Mouse (Mus musculus) CH12.LX (cell line): ENCODE measurements around the gene Trcg1. TPM values are rescaled to one million over a fixed set of nuclear protein-coding genes. Genes with fewer than 3 reads are reported as not detected.

ENCODE experiments used
- DNase-seq: peaks from one replicate; pipeline ENCODE4 v3.0.0-alpha.2; 2013; ENCODE audit errors: extremely low read depth
- H3K27ac ChIP-seq: 2 replicates; pipeline ENCODE4 v1.5.1; 2012; ENCODE audit warnings: low read depth, mild to moderate bottlenecking, control low read depth, moderate library complexity; ENCODE audit not compliant: insufficient read depth
- H3K27me3 ChIP-seq: replicated peaks from 2 replicates; pipeline ENCODE3; 2012; ENCODE audit warnings: inconsistent platforms
- H3K36me3 ChIP-seq, 2 experiments: replicated peaks in 1 of 2; 2 replicates each; pipeline versions ENCODE3 to v1.6.1; 2012; ENCODE audit warnings: inconsistent platforms in 1 of 2, low read length in 1 of 2, mild to moderate bottlenecking in 1 of 2, mixed read lengths in 1 of 2, moderate library complexity in 1 of 2; ENCODE audit not compliant: control insufficient read depth in 1 of 2, insufficient read depth in 1 of 2
- H3K4me1 ChIP-seq, 2 experiments: 2 replicates each; pipeline ENCODE4 v1.6.1; 2012; ENCODE audit warnings: inconsistent platforms in 1 of 2, moderate library complexity in 1 of 2; ENCODE audit not compliant: insufficient read depth in 2 of 2, control insufficient read depth in 1 of 2
- H3K4me2 ChIP-seq: 2 replicates; pipeline ENCODE4 v1.6.1; 2012; ENCODE audit warnings: low read depth, mild to moderate bottlenecking, control low read depth; ENCODE audit not compliant: poor library complexity, insufficient read depth, severe bottlenecking
- H3K4me3 ChIP-seq, 3 experiments: fragments of 150-350 bp in 1 of 3; sonication (generic) in 1 of 3; replicated peaks in 1 of 3; 2 replicates each; pipeline versions ENCODE3 to v1.5.1; 2011 to 2012; ENCODE audit warnings: low read depth in 2 of 3, low read length in 2 of 3, mild to moderate bottlenecking in 2 of 3, moderate library complexity in 2 of 3, control low read depth in 1 of 3, improper control_type of control experiment in 1 of 3, inconsistent platforms in 1 of 3, mixed read lengths in 1 of 3; ENCODE audit not compliant: poor library complexity in 1 of 3
- H3K79me2 ChIP-seq: replicated peaks from 2 replicates; pipeline ENCODE4 v1.6.1; 2012; ENCODE audit warnings: mild to moderate bottlenecking, moderate library complexity; ENCODE audit not compliant: control insufficient read depth, poor library complexity, insufficient read depth, severe bottlenecking; ENCODE audit errors: extremely low read depth
- H3K9ac ChIP-seq: 2 replicates; pipeline ENCODE4 v1.6.1; 2012; ENCODE audit warnings: low read depth, mild to moderate bottlenecking, control low read depth, moderate library complexity; ENCODE audit not compliant: insufficient read depth
- H3K9me3 ChIP-seq: replicated peaks from 2 replicates; pipeline ENCODE3; 2012; ENCODE audit warnings: low read length, inconsistent platforms, mixed read lengths
- CHD1 ChIP-seq: IDR thresholded peaks from 2 replicates; pipeline ENCODE4 v1.6.1; 2012; ENCODE audit warnings: low read depth, low read length, improper control_type of control experiment, inconsistent platforms
- E2F4 ChIP-seq: IDR thresholded peaks from 2 replicates; pipeline ENCODE4 v1.6.1; 2011; ENCODE audit warnings: low read depth, low read length, improper control_type of control experiment; ENCODE audit not compliant: insufficient replicate concordance
- EP300 ChIP-seq: IDR thresholded peaks from 2 replicates; pipeline ENCODE4 v1.6.1; 2011; ENCODE audit warnings: low read length, improper control_type of control experiment
- ETS1 ChIP-seq: conservative IDR thresholded peaks from 2 replicates; pipeline ENCODE4 v1.6.1; 2012; ENCODE audit warnings: low read depth, mild to moderate bottlenecking, inconsistent platforms, low read length, improper control_type of control experiment, moderate library complexity
- JUND ChIP-seq: conservative IDR thresholded peaks from 2 replicates; pipeline ENCODE4 v1.6.1; 2011; ENCODE audit warnings: low read depth, low read length, improper control_type of control experiment
- KAT2A ChIP-seq: IDR thresholded peaks from 2 replicates; pipeline ENCODE4 v1.6.1; 2012; ENCODE audit warnings: low read length, improper control_type of control experiment, inconsistent platforms; ENCODE audit not compliant: insufficient replicate concordance
- MAFK ChIP-seq: IDR thresholded peaks from 2 replicates; pipeline ENCODE4 v1.6.1; 2011; ENCODE audit warnings: low read length, improper control_type of control experiment; ENCODE audit not compliant: insufficient replicate concordance
- MEF2A ChIP-seq: IDR thresholded peaks from 2 replicates; pipeline ENCODE4 v1.6.1; 2014; ENCODE audit warnings: low read depth, mild to moderate bottlenecking, inconsistent platforms, low read length, improper control_type of control experiment, borderline replicate concordance
- MXI1 ChIP-seq: IDR thresholded peaks from 2 replicates; pipeline ENCODE4 v1.6.1; 2011; ENCODE audit warnings: mild to moderate bottlenecking, low read depth, low read length, improper control_type of control experiment
- MYC ChIP-seq: IDR thresholded peaks from 2 replicates; pipeline ENCODE4 v1.6.1; 2011; ENCODE audit warnings: low read depth, mild to moderate bottlenecking, improper control_type of control experiment, low read length
- NELFE ChIP-seq: IDR thresholded peaks from 2 replicates; pipeline ENCODE4 v1.6.1; 2011; ENCODE audit warnings: low read depth, low read length, improper control_type of control experiment
- RCOR1 ChIP-seq: conservative IDR thresholded peaks from 2 replicates; pipeline ENCODE4 v1.6.1; 2012; ENCODE audit warnings: low read depth, mild to moderate bottlenecking, inconsistent platforms, low read length, improper control_type of control experiment
- TBP ChIP-seq: conservative IDR thresholded peaks from 2 replicates; pipeline ENCODE4 v1.6.1; 2011; ENCODE audit warnings: low read depth, low read length, improper control_type of control experiment
- ZNF384 ChIP-seq: IDR thresholded peaks from 2 replicates; pipeline ENCODE4 v1.6.1; 2012; ENCODE audit warnings: low read depth, low read length, improper control_type of control experiment, inconsistent platforms
- dilution Hi-C: fragments of 300-500 bp; cut with MboI; formaldehyde crosslinking; loops from 2 replicates; pipeline ENCODE4 v1.14.3; 2020; ENCODE audit warnings: low sequenced_read_pairs; ENCODE audit not compliant: extremely low pct_unique_long_range_greater_than_20kb, extremely low pct_ligation_motif_present
- in situ Hi-C: fragments of 300-500 bp; cut with MboI; formaldehyde crosslinking; loops from 3 replicates; pipeline ENCODE4 v1.14.3; 2019; ENCODE audit warnings: low sequenced_read_pairs, low pct_ligation_motif_present, low pct_unique_long_range_greater_than_20kb, mixed read lengths
- polyA plus RNA-seq: library from polyadenylated mRNA; unstranded; fragments of >175 nt; gene quantifications from 2 replicates; pipeline ENCODE4 v1.2.1, GENCODE M21; 2012; ENCODE audit warnings: low read depth; ENCODE audit not compliant: insufficient read length
- total RNA-seq, 2 experiments: library from RNA; depleted of rRNA; stranded (reverse); fragments of 300-350 nt in 1 of 2; fragments of >200 nt in 1 of 2; gene quantifications; 2 replicates each; pipeline ENCODE4 v1.2.3; 2012 to 2014

Gene Trcg1
- total and polyA plus RNA-seq, 3 experiments, result not detected

DNA sequence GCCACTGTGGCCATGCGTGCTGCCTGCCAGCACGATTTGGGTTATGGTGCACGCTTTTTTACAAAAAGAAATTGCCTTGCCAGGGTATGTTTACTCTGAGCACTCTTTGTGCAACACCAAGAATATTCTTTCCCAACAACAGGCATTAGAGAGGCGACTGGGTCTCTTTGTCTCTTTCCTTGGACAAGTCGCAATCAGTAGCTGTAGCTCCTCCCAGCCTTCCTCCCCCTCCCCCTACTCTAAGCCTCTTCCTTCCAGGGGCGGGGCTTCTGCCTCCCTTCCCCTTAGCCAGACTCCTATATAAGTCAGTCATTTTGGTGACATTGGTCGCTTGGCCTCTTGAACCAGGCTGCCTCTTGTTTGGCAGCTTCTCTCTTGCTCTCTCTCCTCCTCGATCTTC lies 59.9 kb downstream of the Trcg1 start:
- Histone ChIP-seq H3K9ac (no peak overlapping the region), H3K36me3 (no peaks in the 10 kb centered on the region), H3K4me2 (no peak overlapping the region), H3K9me3 (peaks cover 2% of the 10 kb centered on the region), H3K4me3 (no peak overlapping the region), H3K4me1 (peaks cover 4 to 36% of the 10 kb centered on the region in 2 experiments; a peak in 3 of 4 replicates), H3K79me2 (no peaks in the 10 kb centered on the region), H3K27me3 (no peaks in the 10 kb centered on the region), H3K27ac (no peak overlapping the region)
- no peak for DNase-seq
- in situ Hi-C loops, result no loop called here
- dilution Hi-C loops, result no loop called here
- no peak for TF ChIP-seq CHD1
- TF ChIP-seq EP300, result no peak
- TF ChIP-seq ETS1, result no peak

- dilution Hi-C loops, result no loop called here
- no peak overlapping the region for H3K4me3 ChIP-seq
Measured at GRCm38 (mm10) chr9:57297938-57298337, 61.6 kb downstream of the Trcg1 start.

More at GRCm38 (mm10) chr9:57297938-57298337, 61.6 kb downstream of the Trcg1 start:
- TF ChIP-seq KAT2A (no peak), E2F4 (no peak), ZNF384 (no peak), MYC (no peak), MXI1 (no peak), MEF2A (no peak), CHD1 (no peak), NELFE (no peak), RCOR1 (no peak), JUND (no peak), TBP (no peak), MAFK (no peak)
- DNase-seq, result no peak
- H3K4me1 ChIP-seq, result peaks cover 9 to 53% of the 10 kb centered on the region in 2 experiments; a peak in 3 of 4 replicates
- H3K36me3 ChIP-seq, result no peaks in the 10 kb centered on the region
- H3K9ac ChIP-seq, result no peak overlapping the region
- peaks cover 2% of the 10 kb centered on the region for H3K9me3 ChIP-seq
- no peaks in the 10 kb centered on the region for H3K27me3 ChIP-seq
- no peak overlapping the region for H3K27ac ChIP-seq
- no peak overlapping the region for H3K4me2 ChIP-seq
- in situ Hi-C loops, result no loop called here
- H3K79me2 ChIP-seq, result no peaks in the 10 kb centered on the region

Other genes with a start within 250 kb of the Trcg1 start
- gene Ptpn9, start 241.6 kb upstream of the Trcg1 start, total RNA-seq (2012; rRNA removed), result 10.4 and 11.3 TPM in 2 replicates
- 10.4 and 10.9 TPM in 2 replicates for gene Ptpn9, start 241.6 kb upstream of the Trcg1 start, total RNA-seq (2014; rRNA removed)
- 17.7 and 21.3 TPM in 2 replicates for gene Ptpn9, start 241.6 kb upstream of the Trcg1 start, polyA plus RNA-seq
- gene Sin3a, start 164.5 kb upstream of the Trcg1 start, total RNA-seq (2012; rRNA removed), result 26.4 and 28.7 TPM in 2 replicates
- 17.7 and 23.0 TPM in 2 replicates for gene Sin3a, start 164.5 kb upstream of the Trcg1 start, total RNA-seq (2014; rRNA removed)
- 32.1 and 32.4 TPM in 2 replicates for gene Sin3a, start 164.5 kb upstream of the Trcg1 start, polyA plus RNA-seq
- gene Man2c1, start 105.9 kb upstream of the Trcg1 start, total RNA-seq (2012; rRNA removed), result 57.8 and 59.2 TPM in 2 replicates
- gene Man2c1, start 105.9 kb upstream of the Trcg1 start, total RNA-seq (2014; rRNA removed), result 50.4 and 58.9 TPM in 2 replicates
- 60.3 and 74.7 TPM in 2 replicates for gene Man2c1, start 105.9 kb upstream of the Trcg1 start, polyA plus RNA-seq
- gene Neil1, start 88.3 kb upstream of the Trcg1 start, total RNA-seq (2012; rRNA removed), result 0.08 TPM in 1 of 2 replicates, not detected in the other
- gene Neil1, start 88.3 kb upstream of the Trcg1 start, total RNA-seq (2014; rRNA removed), result 0.21 TPM in 1 of 2 replicates, not detected in the other
- 0.13 and 0.15 TPM in 2 replicates for gene Neil1, start 88.3 kb upstream of the Trcg1 start, polyA plus RNA-seq
- 96.5 and 98.3 TPM in 2 replicates for gene Commd4, start 78.2 kb upstream of the Trcg1 start, total RNA-seq (2012; rRNA removed)
- 36.9 and 41.8 TPM in 2 replicates for gene Commd4, start 78.2 kb upstream of the Trcg1 start, total RNA-seq (2014; rRNA removed)
- 98.9 and 106 TPM in 2 replicates for gene Commd4, start 78.2 kb upstream of the Trcg1 start, polyA plus RNA-seq
- 38.6 and 49.4 TPM in 2 replicates for gene 1700017B05Rik, start 26.1 kb downstream of the Trcg1 start, total RNA-seq (2012; rRNA removed)
- gene 1700017B05Rik, start 26.1 kb downstream of the Trcg1 start, total RNA-seq (2014; rRNA removed), result 23.4 and 26.4 TPM in 2 replicates
- gene 1700017B05Rik, start 26.1 kb downstream of the Trcg1 start, polyA plus RNA-seq, result 51.2 and 56.0 TPM in 2 replicates
- 39.6 and 50.3 TPM in 2 replicates for gene Ppcdc, start 203.6 kb downstream of the Trcg1 start, total RNA-seq (2012; rRNA removed)
- gene Ppcdc, start 203.6 kb downstream of the Trcg1 start, total RNA-seq (2014; rRNA removed), result 44.1 and 44.9 TPM in 2 replicates
- 36.2 and 38.8 TPM in 2 replicates for gene Ppcdc, start 203.6 kb downstream of the Trcg1 start, polyA plus RNA-seq
- gene Scamp5, start 231.5 kb downstream of the Trcg1 start, total RNA-seq (2012; rRNA removed), result 2.1 and 2.7 TPM in 2 replicates
- 0.34 and 0.54 TPM in 2 replicates for gene Scamp5, start 231.5 kb downstream of the Trcg1 start, total RNA-seq (2014; rRNA removed)
- 0.48 and 0.99 TPM in 2 replicates for gene Scamp5, start 231.5 kb downstream of the Trcg1 start, polyA plus RNA-seq